Mouse (Mus musculus): ENCODE results near the gene Tbc1d30.

DNA sequence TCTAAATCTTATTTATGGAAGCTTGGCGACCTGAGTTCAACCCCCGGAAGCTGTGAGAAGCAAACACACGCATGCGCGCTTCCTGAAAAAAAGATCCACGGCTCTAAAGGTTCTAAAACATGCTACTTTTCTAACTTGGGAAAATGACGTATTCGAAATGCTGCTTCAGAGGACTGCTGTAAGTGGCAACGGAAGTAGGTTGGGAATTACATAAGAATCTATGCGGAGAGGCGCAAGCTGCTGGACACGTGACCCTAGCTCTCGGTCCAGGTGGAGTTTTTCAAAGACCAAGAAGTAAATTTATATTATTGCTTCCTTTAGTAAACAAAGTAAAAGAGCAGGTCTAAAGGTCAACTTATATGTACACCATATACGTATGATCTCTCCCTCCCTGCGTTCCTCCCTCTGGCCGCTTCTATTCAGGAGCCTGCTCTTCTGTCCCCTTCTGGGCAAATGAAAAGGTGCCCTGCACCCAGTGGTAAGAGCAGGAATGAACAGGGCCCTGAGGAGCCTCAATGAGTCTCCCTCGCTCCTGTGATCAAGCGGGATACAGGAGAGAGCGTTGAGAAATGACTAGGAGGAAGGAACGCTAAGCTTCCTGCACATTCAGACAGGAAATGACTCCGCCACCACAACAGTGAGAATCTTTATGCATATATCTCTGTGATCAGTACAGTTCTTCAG is 87.4 kb downstream of the Tbc1d30 start:
- TF ChIP-seq CTCF (IDR thresholded peaks at IDR 0.05; ENCODE audit: low read depth), result no peak
- TF ChIP-seq EP300 (IDR thresholded peaks at IDR 0.05; ENCODE audit: low read depth), result no peak

All from liver, embryonic 14.5 days (tissue).